Comparison of ENCODE assay signal across 26 mouse cellular contexts in genomic region chr3:139869779-139870178, GRCm38 (mm10).
"Had no signal": no experiment of that assay in that cellular context is flagged by ENCODE, and none has a peak within 500 bp of the region (broad histone marks: within the 10 kb centered on the region; RNA-seq: fewer than 3 reads in every experiment).

No protein-coding gene starts in this region.

- H3K9me3 ChIP-seq: heart, embryonic 10.5 days; heart, embryonic 12.5 days; hindbrain, embryonic 10.5 days; hindbrain, embryonic 13.5 days; hindbrain, embryonic 15.5 days; kidney, embryonic 15.5 days; limb, embryonic 13.5 days; limb, embryonic 15.5 days; liver, embryonic 12.5 days had no signal

- H3K4me2 ChIP-seq: heart, embryonic 12.5 days; hindbrain, embryonic 13.5 days; hindbrain, embryonic 15.5 days; kidney, embryonic 15.5 days; limb, embryonic 13.5 days; limb, embryonic 15.5 days; liver, embryonic 12.5 days had no signal

- H3K36me3 ChIP-seq: heart, embryonic 10.5 days; heart, embryonic 12.5 days; hindbrain, embryonic 10.5 days; hindbrain, embryonic 13.5 days; hindbrain, embryonic 15.5 days; kidney, embryonic 15.5 days; limb, embryonic 13.5 days; limb, embryonic 15.5 days; liver, embryonic 12.5 days had no signal

- H3K4me1 ChIP-seq: heart, embryonic 10.5 days; heart, embryonic 12.5 days; hindbrain, embryonic 13.5 days; kidney, embryonic 15.5 days; limb, embryonic 15.5 days; liver, embryonic 12.5 days had no signal

- H3K9ac ChIP-seq: heart, embryonic 12.5 days; hindbrain, embryonic 13.5 days; hindbrain, embryonic 15.5 days; kidney, embryonic 15.5 days; limb, embryonic 13.5 days; limb, embryonic 15.5 days; liver, embryonic 12.5 days; liver, embryonic 14.5 days had no signal

- H3K27ac ChIP-seq: heart, embryonic 10.5 days; hindbrain, embryonic 10.5 days; hindbrain, embryonic 13.5 days; hindbrain, embryonic 15.5 days; hindbrain, postnatal 0 days; kidney, embryonic 15.5 days; kidney, postnatal 0 days; limb, embryonic 13.5 days; limb, embryonic 15.5 days; liver, embryonic 12.5 days; liver, embryonic 14.5 days had no signal

- DNase-seq: gastrocnemius, postnatal 14 days; gastrocnemius, postnatal 36 days; heart, adult 18-20 months; heart, postnatal 10 days; heart, postnatal 4 days; kidney, adult 11 months; kidney, adult 2 months; kidney, adult 9 months; kidney, postnatal 14 days; kidney, postnatal 36 days; layer of hippocampus, adult 9-11 months; layer of hippocampus, postnatal 36 days; left cerebral cortex, postnatal 4 days had no signal

- H3K27me3 ChIP-seq: heart, embryonic 12.5 days; hindbrain, embryonic 13.5 days; hindbrain, embryonic 15.5 days; kidney, embryonic 15.5 days; limb, embryonic 13.5 days; limb, embryonic 15.5 days; liver, embryonic 12.5 days had no signal

- ATAC-seq: hindbrain, postnatal 0 days; intestine, embryonic 16.5 days; liver, embryonic 12.5 days had no signal

- H3K4me3 ChIP-seq: heart, embryonic 10.5 days; heart, embryonic 12.5 days; hindbrain, embryonic 10.5 days; hindbrain, embryonic 13.5 days; hindbrain, embryonic 15.5 days; kidney, embryonic 15.5 days; limb, embryonic 13.5 days; limb, embryonic 15.5 days; liver, embryonic 12.5 days had no signal
